Mouse (Mus musculus) spleen, adult 2 months (tissue): Measurements from ENCODE around the gene 1700010I14Rik.

ENCODE experiments used
- CTCF ChIP-seq: fragments of 200-500 bp; IDR thresholded peaks from 2 replicates; pipeline ENCODE4 v1.5.1; 2011; ENCODE audit warnings: mild to moderate bottlenecking, inconsistent platforms; ENCODE audit not compliant: insufficient read depth, insufficient read length, insufficient replicate concordance; ENCODE audit errors: extremely low read depth
- POLR2A ChIP-seq: fragments of 200-500 bp; IDR thresholded peaks from 2 replicates; pipeline ENCODE4 v1.6.1; 2011; ENCODE audit warnings: low read depth, low read length, inconsistent platforms

DNA sequence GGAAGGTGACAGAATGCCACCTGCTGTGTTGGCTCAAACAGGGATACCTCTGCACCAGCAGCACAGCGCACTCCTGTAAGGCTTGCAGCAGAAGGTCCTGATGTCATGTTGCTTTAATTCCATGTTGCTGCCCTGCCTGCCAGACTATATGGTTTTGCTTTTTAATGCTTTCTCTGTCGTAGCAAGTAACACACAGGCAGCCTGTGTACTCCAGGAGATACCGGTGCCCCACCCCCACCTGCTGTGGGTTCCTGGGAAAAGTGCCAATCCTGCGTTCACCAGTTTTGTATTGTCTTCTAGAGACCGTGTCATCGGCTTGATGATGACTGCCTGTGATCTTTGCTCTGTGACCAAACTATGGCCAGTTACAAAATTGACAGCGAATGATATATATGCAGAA, 13.7 kb upstream of the 1700010I14Rik start:
- no peak for TF ChIP-seq CTCF
- no peak for TF ChIP-seq POLR2A
